Mouse (Mus musculus) mature B cell (primary cell): Measurements from ENCODE around the gene Otop2.

ENCODE experiments used
- in situ Hi-C: fragments of 300-500 bp; cut with MboI; formaldehyde crosslinking; loops from 2 replicates; pipeline ENCODE4 v1.14.3; 2019

The Otop2 gene

GRCm38 (mm10) chr11:115275954-115276353 lies 31.0 kb upstream of the Otop2 start:
- in situ Hi-C loops, result no loop called here

DNA sequence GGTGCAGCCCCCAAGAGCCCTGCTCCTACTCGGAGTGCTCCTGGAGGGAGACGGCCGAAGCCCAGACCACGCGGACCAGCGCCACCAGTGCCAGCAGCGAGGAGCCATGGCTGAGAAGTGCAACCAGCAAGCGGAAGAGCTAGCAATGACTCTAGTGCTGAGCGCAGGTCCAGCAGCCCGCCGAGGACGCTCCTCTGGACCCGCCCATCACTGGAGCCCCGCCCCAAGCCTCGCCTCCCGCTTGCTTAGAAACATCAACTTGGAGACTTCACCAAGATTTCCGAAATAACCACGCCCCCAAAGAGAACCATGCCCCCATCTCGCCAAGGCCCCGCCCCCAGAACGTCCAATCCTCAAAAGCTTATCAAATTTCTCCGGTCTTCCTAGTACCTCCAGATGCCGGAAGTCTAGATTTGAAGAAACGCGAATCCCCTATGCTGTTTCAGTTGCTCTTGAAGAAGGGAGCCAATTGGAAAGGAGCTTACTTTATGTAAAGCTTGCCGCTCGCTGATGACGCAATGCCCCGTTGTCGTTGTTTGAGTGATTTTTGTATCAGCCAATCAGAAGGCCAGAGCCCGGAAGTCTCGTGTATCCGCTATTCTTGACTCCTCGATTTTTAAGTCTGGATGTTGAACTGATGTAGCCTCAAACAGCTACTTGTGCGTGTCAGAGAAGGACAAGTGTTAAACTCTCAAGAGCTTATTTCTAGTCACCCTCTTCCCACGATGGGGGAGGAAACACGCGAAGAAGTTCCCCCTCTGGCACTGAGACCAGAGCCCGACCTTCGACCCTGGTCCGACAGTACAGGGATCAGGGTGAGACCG lies 30.0 kb upstream of the Otop2 start, which contains the start of gene Fdxr:
Gene Fdxr (minus strand): TSS at position 271 of the 824 bp plus-strand sequence.
- in situ Hi-C loops, result no loop called here

GRCm38 (mm10) chr11:115277604-115277975 lies 29.4 kb upstream of the Otop2 start:
- in situ Hi-C loops, result no loop called here

GRCm38 (mm10) chr11:115278176-115278575 lies 28.8 kb upstream of the Otop2 start:
- in situ Hi-C loops, result no loop called here

GRCm38 (mm10) chr11:115279726-115280125 lies 27.2 kb upstream of the Otop2 start:
- in situ Hi-C loops, result no loop called here

- in situ Hi-C loops, result no loop called here
Measured at GRCm38 (mm10) chr11:115282295-115282694, 24.7 kb upstream of the Otop2 start.

- in situ Hi-C loops, result no loop called here
Measured at GRCm38 (mm10) chr11:115282723-115283485, 24.1 kb upstream of the Otop2 start.

- in situ Hi-C loops, result no loop called here
Measured at GRCm38 (mm10) chr11:115283486-115283765, 23.5 kb upstream of the Otop2 start.

DNA sequence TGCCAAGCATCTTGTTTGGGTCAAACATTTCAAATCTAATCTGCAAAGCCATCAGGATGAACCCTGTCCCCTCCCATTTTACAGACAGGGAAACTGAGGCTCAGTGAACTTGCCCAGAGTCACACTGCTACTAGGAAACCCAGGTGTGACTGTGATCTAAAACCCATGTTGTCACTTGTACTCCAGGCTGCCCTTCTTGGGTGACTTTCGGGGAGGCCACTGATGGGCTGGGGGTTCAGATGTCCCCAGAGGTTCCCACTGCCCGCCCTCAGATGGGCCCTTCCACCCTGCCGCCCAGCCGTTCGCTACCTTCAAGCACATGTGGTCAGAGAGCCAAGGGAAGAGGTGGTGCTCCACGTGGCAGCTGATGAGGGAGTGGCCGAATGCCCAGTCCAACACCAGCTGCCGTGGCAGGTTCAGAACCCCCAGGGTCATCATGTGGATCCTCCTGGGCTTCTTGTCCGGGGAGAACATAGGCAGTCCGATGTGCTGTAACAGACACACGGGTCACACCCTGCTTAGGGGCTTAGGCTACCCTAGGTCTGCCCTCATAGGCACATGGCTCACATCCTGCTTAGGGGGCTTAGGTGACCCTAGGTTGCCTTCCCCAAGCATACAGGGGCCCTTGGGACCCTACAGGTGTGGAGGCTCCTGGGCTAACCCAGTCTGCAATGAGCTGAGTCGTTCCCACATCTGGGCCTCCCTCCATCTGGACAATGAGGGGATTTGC lies 22.9 kb upstream of the Otop2 start:
- in situ Hi-C loops, result no loop called here

GRCm38 (mm10) chr11:115285282-115285681 lies 21.7 kb upstream of the Otop2 start:
- in situ Hi-C loops, result no loop called here

DNA sequence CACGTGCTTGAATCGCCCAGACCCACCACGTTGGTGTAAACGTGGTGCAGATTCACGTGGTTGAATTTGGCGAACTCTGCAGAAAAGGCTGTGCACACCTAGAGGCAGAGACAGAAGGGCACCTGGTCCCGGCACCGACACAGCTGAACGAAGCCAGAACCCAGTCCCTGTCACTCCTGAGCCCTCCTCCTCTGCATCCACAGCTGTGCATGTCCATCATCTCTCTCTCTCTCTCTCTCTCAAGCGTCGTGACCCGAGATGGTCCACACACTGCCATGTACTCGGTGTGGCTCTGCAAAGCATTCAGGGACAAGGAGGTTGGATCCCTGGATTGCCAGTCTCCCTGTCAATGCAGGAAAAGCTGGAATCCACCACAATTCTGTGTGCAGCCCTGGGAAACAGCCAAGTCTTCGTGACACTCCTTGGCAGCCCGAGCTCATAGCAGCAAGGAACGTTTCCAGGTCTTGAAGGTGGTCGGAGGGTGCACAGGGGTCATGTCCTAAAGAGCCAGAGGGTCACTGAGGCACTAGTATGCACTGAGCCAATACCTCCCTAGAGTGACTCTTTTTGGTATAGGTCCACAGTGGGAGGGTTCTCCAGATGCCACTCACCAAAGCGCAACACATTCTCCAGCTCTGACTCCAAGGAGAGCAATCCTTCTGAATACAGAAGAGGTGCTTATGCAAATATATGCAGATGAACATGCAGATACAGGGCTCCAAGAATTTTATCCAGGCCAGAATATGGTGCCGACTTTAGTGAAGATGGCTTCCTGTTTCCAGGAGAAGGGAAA lies 20.6 kb upstream of the Otop2 start:
- in situ Hi-C loops, result no loop called here

- in situ Hi-C loops, result no loop called here
Measured at GRCm38 (mm10) chr11:115287386-115287785, 19.6 kb upstream of the Otop2 start.

DNA sequence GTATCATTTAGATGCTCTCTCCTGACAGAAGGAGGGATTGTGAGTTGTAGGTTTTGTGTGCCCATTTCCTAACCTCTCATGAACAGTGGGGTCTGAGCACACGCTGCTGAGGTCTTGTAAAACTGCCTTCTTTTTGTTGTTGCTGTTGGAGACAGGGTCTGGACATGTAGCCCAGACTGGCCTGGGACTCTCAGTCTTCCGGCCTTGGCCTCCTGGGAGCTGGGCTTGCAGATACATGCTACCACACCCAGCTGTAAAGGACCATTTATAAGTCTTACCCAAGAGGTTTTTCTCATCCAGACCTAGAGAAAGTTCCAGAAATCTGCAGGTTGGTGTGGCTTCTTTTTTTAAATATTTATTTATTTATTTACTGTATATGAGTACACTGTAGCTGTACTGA lies 18.7 kb upstream of the Otop2 start:
- in situ Hi-C loops, result no loop called here

- in situ Hi-C loops, result no loop called here
Measured at GRCm38 (mm10) chr11:115289885-115290284, 17.1 kb upstream of the Otop2 start.

- in situ Hi-C loops, result no loop called here
Measured at GRCm38 (mm10) chr11:115290314-115290713, 16.6 kb upstream of the Otop2 start.

- in situ Hi-C loops, result no loop called here
Measured at GRCm38 (mm10) chr11:115290919-115291318, 16.0 kb upstream of the Otop2 start.

DNA sequence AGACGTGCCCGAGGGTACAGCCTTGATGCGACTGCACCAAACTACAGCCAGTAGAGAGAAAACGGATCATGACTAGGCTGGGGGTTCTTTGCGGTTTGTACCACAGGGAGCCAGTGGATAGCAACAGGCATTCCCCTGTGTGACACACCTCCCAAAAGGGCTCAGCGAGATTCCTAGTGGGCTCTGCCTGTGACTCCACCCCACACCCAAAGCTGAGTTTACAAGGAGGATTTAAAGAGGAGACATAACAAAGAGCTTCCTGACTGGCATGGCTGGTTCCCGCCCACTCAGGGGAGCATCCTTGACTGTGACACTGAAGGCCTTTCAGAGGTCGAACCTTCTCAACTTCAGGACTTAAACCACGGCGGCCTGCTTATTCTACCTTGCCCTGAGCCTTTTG lies 15.5 kb upstream of the Otop2 start:
- in situ Hi-C loops, result no loop called here

DNA sequence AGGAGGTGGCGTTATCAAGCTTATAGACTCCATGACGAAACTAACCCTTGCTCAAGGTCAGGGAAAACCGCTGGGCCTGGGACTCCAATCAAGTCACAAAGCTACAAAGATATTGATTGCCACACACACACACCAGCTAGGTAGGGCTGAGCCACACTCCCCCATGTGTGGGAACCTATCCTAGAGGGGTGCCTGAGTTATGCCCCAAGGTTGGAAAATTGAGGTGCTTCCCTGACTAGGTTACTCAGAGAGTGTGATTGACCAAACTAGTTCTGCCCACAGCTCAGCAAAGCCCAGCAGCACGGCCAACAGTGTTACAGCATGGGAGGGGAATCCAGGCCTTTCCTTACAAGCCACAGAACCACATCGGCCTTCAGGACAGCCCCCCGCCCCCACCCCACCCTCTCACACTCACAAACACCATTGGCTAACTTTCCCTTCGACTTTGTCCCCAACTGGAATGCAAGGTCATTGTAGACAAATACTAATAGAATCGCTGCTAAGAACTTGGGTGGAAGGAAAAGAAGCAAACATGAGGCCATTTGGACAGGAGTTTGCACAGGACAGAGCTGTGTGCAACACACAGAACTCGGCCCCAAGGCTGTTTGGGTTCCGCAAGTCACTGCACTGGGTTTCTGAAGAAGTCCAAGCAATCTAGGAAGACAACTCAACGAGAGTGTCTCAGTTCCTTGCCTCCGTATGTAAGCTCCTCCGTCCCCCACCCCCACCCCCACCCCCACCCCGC lies 14.2 kb upstream of the Otop2 start:
- in situ Hi-C loops, result no loop called here

DNA sequence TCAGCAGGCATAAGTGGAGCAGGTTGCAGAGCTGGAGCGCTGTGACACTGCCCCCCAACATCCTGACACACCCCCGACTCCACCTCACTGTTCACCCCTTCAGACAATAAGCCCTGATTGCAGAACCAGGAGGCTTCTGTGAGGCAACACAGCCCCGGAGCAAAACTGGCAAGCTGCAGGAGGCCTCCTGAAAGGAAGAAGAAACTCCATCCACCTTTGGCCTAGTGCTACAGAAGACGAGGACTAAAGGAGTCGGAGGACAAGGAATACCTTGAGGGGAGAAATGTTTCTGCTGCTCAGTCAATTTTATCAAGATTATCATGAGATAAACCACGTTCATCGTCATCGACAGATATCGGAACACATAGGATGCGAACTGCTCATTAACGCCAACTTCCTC lies 11.0 kb upstream of the Otop2 start:
- in situ Hi-C loops, result no loop called here

- in situ Hi-C loops, result no loop called here
Measured at GRCm38 (mm10) chr11:115296471-115297210, 10.3 kb upstream of the Otop2 start.
